ENCODE assay signal across 20 mouse cellular contexts in the genomic region with DNA sequence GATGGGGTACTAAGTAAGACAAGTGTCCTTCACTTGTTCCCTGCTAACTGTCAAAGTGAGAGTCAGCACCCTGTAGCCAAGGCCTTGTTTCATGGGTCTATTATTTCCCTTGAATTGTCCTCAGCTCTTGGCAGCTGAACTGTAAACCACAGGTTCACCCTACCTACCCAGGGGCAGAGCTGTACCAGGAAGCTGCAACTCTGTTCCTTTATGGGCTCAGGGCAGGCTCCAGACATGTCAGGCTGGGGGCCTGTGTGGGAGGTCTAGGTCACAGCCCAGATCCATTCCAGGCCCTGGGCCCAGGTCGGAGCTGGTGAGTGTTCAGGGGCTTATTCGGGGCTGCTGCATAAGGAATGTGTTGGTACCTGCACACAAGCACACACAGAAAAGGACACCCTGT. TPM values are rescaled to one million over a fixed set of nuclear protein-coding genes. Genes with fewer than 3 reads are reported as not detected.
DNase-seq lines count a peak whose midpoint lies in the region; ATAC-seq and TF ChIP-seq lines count a peak whose summit lies in the region.
"Had no signal": no experiment of that assay in that cellular context is flagged by ENCODE, and none has a peak within 500 bp of the region (broad histone marks: within the 10 kb centered on the region; RNA-seq: fewer than 3 reads in every experiment).

No protein-coding gene starts in this region.

- no peaks in the 10 kb centered on the region for H3K36me3 ChIP-seq in lung, embryonic 14.5 days (ENCODE audit: insufficient read depth)
- H3K36me3 ChIP-seq in embryonic facial prominence, embryonic 10.5 days (replicated peaks): no peaks in the 10 kb centered on the region
- H3K36me3 ChIP-seq in intestine, embryonic 14.5 days (ENCODE audit: control insufficient read depth, insufficient read depth, low read length): no peaks in the 10 kb centered on the region
- peaks cover 3% of the 10 kb centered on the region; the same call in 1 of the 2 replicates for H3K36me3 ChIP-seq in stomach, embryonic 14.5 days (ENCODE audit: control insufficient read depth, insufficient read depth, low read length)
- H3K36me3 ChIP-seq: hindbrain, embryonic 12.5 days; liver, embryonic 15.5 days; midbrain, embryonic 12.5 days; neural tube, embryonic 12.5 days had no signal

- no peaks in the 10 kb centered on the region for H3K9me3 ChIP-seq in lung, embryonic 14.5 days (ENCODE audit: low read depth, low read length)
- H3K9me3 ChIP-seq in embryonic facial prominence, embryonic 10.5 days: no peaks in the 10 kb centered on the region
- H3K9me3 ChIP-seq in intestine, embryonic 14.5 days (ENCODE audit: control insufficient read depth, low read length): no peaks in the 10 kb centered on the region
- H3K9me3 ChIP-seq in stomach, embryonic 14.5 days (ENCODE audit: control insufficient read depth, low read depth, low read length): no peaks in the 10 kb centered on the region
- H3K9me3 ChIP-seq: hindbrain, embryonic 12.5 days; liver, embryonic 15.5 days; midbrain, embryonic 12.5 days; neural tube, embryonic 12.5 days had no signal

- WGBS in lung, embryonic 14.5 days: 66% methylated on average over 2 of the region's 2 CpGs
- 75% methylated on average over 2 of the region's 2 CpGs for WGBS in embryonic facial prominence, embryonic 10.5 days
- 28% methylated on average over 2 of the region's 2 CpGs for WGBS in intestine, embryonic 14.5 days
- 50% methylated on average over 2 of the region's 2 CpGs for WGBS in stomach, embryonic 14.5 days

- 0 out of 2 replicates have a peak, but pooled peaks cover 2% of the 10 kb centered on the region for H3K27me3 ChIP-seq in lung, embryonic 14.5 days (ENCODE audit: insufficient read depth, low read length)
- H3K27me3 ChIP-seq in embryonic facial prominence, embryonic 10.5 days (replicated peaks; ENCODE audit: low read depth, poor library complexity, severe bottlenecking): peaks cover 10% of the 10 kb centered on the region
- H3K27me3 ChIP-seq in intestine, embryonic 14.5 days (replicated peaks; ENCODE audit: control insufficient read depth, insufficient read depth, low read length): 0 out of 2 replicates have a peak, but pooled peaks cover 2% of the 10 kb centered on the region
- H3K27me3 ChIP-seq in stomach, embryonic 14.5 days (ENCODE audit: control insufficient read depth, insufficient read depth, low read length): no peaks in the 10 kb centered on the region

- H3K9ac ChIP-seq in lung, embryonic 14.5 days: no peak overlapping the region
- no peak overlapping the region for H3K9ac ChIP-seq in intestine, embryonic 14.5 days (ENCODE audit: low read length)
- H3K9ac ChIP-seq in stomach, embryonic 14.5 days (replicated peaks; ENCODE audit: low read depth, low read length): no peak overlapping the region
- H3K9ac ChIP-seq: hindbrain, embryonic 12.5 days; liver, embryonic 15.5 days; midbrain, embryonic 12.5 days; neural tube, embryonic 12.5 days had no signal

- H3K4me3 ChIP-seq in lung, embryonic 14.5 days (ENCODE audit: low read depth, low read length): no peak overlapping the region
- no peak overlapping the region for H3K4me3 ChIP-seq in embryonic facial prominence, embryonic 10.5 days
- no peak overlapping the region for H3K4me3 ChIP-seq in intestine, embryonic 14.5 days (ENCODE audit: low read depth, low read length)
- no peak overlapping the region for H3K4me3 ChIP-seq in stomach, embryonic 14.5 days (ENCODE audit: low read depth, low read length)
- H3K4me3 ChIP-seq: erythroblast, embryonic 14.5 days; hindbrain, embryonic 12.5 days; liver, embryonic 15.5 days; midbrain, embryonic 12.5 days; neural tube, embryonic 12.5 days had no signal

- TF ChIP-seq CTCF in lung, embryonic 14.5 days (IDR thresholded peaks at IDR 0.05; ENCODE audit: low read depth): no peak

- H3K4me2 ChIP-seq in lung, embryonic 14.5 days: no peak overlapping the region
- no peak overlapping the region for H3K4me2 ChIP-seq in intestine, embryonic 14.5 days (ENCODE audit: low read length)
- H3K4me2 ChIP-seq in stomach, embryonic 14.5 days (replicated peaks; ENCODE audit: low read depth, low read length): no peak overlapping the region
- H3K4me2 ChIP-seq: hindbrain, embryonic 12.5 days; liver, embryonic 15.5 days; midbrain, embryonic 12.5 days; neural tube, embryonic 12.5 days had no signal

- no peak for DNase-seq in lung, embryonic 14.5 days
- no peak for DNase-seq in lung, postnatal 36 days
- no peak for DNase-seq in embryonic facial prominence, embryonic 10.5 days (ENCODE audit: low spot score)
- DNase-seq in intestine, embryonic 14.5 days (ENCODE audit: low spot score): no peak
- DNase-seq in cerebellum, adult 9-10 months: no peak
- no peak for DNase-seq in urinary bladder, postnatal 4 days (ENCODE audit: low spot score in 2 of 2)
- DNase-seq: adrenal gland, postnatal 25 days; cerebellum, adult 11-12 months; cerebellum, postnatal 36 days; gastrocnemius, postnatal 25 days; heart, postnatal 10 days had no signal

- H3K27ac ChIP-seq in lung, embryonic 14.5 days (ENCODE audit: low read depth): peak overlapping the region; percentile 42
- H3K27ac ChIP-seq in embryonic facial prominence, embryonic 10.5 days (replicated peaks): peak overlapping the region; percentile 40
- peak overlapping the region; percentile 58 for H3K27ac ChIP-seq in intestine, embryonic 14.5 days (ENCODE audit: low read depth)
- H3K27ac ChIP-seq in stomach, embryonic 14.5 days (ENCODE audit: low read length): peak overlapping the region; percentile 71
- H3K27ac ChIP-seq: hindbrain, embryonic 12.5 days; liver, embryonic 15.5 days; midbrain, embryonic 12.5 days; neural tube, embryonic 12.5 days had no signal

- ATAC-seq in lung, embryonic 14.5 days (ENCODE audit: insufficient read depth): no peak
- peak; percentile 52 for ATAC-seq in intestine, embryonic 14.5 days (replicated peaks; ENCODE audit: low FRiP score, low TSS enrichment, low read depth)
- ATAC-seq in stomach, embryonic 14.5 days (ENCODE audit: insufficient number of reproducible peaks, insufficient read depth, low FRiP score, low read depth): no peak
- ATAC-seq: forebrain, embryonic 14.5 days; inflammation-experienced regulatory T-cells, adult 6 months had no signal

- peaks cover 10% of the 10 kb centered on the region; the same call in 1 of the 2 replicates for H3K4me1 ChIP-seq in lung, embryonic 14.5 days (ENCODE audit: insufficient read depth)
- H3K4me1 ChIP-seq in embryonic facial prominence, embryonic 10.5 days: peaks cover 50% of the 10 kb centered on the region
- 0 out of 2 replicates have a peak, but pooled peaks cover 11% of the 10 kb centered on the region for H3K4me1 ChIP-seq in intestine, embryonic 14.5 days (replicated peaks; ENCODE audit: control insufficient read depth, insufficient read depth, low read length)
- peaks cover 13% of the 10 kb centered on the region; the same call in 1 of the 2 replicates for H3K4me1 ChIP-seq in stomach, embryonic 14.5 days (ENCODE audit: control insufficient read depth, insufficient read depth, low read length)
- H3K4me1 ChIP-seq: liver, embryonic 15.5 days had no signal

RNA-seq across cellular contexts. Expression of a gene that starts 3.7 kb away (rescaled TPM):
- 3.9 and 4.4 TPM in 2 replicates for polyA plus RNA-seq in lung, embryonic 14.5 days (2014; fragmentation: Nextera tagmentation; extraction: Ambion mirVana)
- polyA plus RNA-seq in embryonic facial prominence, embryonic 10.5 days (2016; fragmentation: Nextera tagmentation; extraction: Ambion mirVana): 2.8 and 8.6 TPM in 2 replicates
- 1.3 TPM in 2 replicates for polyA plus RNA-seq in intestine, embryonic 14.5 days (2014; fragmentation: Nextera tagmentation; extraction: Ambion mirVana)
- 215 and 241 TPM in 2 replicates for polyA plus RNA-seq in stomach, embryonic 14.5 days (2014; fragmentation: Nextera tagmentation; extraction: Ambion mirVana)
- polyA plus RNA-seq: inflammation-experienced regulatory T-cells, adult 6 months had no signal

RNA-seq across cellular contexts. Expression of a gene that starts 9.1 kb away (rescaled TPM):
- polyA plus RNA-seq in lung, embryonic 14.5 days (2014; fragmentation: Nextera tagmentation; extraction: Ambion mirVana): 86.7 and 91.0 TPM in 2 replicates
- polyA plus RNA-seq in embryonic facial prominence, embryonic 10.5 days (2016; fragmentation: Nextera tagmentation; extraction: Ambion mirVana): 16.1 and 18.2 TPM in 2 replicates
- polyA plus RNA-seq in intestine, embryonic 14.5 days (2014; fragmentation: Nextera tagmentation; extraction: Ambion mirVana): 359 and 374 TPM in 2 replicates
- 387 and 441 TPM in 2 replicates for polyA plus RNA-seq in stomach, embryonic 14.5 days (2014; fragmentation: Nextera tagmentation; extraction: Ambion mirVana)
- polyA plus RNA-seq: erythroblast, embryonic 14.5 days; inflammation-experienced regulatory T-cells, adult 6 months had no signal

RNA-seq across cellular contexts. Expression of a gene that starts 18.0 kb away (rescaled TPM):
- polyA plus RNA-seq in lung, embryonic 14.5 days (2014; fragmentation: Nextera tagmentation; extraction: Ambion mirVana): 0.27 TPM in 1 of 2 replicates, not detected in the other
- polyA plus RNA-seq in embryonic facial prominence, embryonic 10.5 days (2016; fragmentation: Nextera tagmentation; extraction: Ambion mirVana): not detected in 2 replicates
- polyA plus RNA-seq in intestine, embryonic 14.5 days (2014; fragmentation: Nextera tagmentation; extraction: Ambion mirVana): 0.11 TPM in 1 of 2 replicates, not detected in the other
- polyA plus RNA-seq in stomach, embryonic 14.5 days (2014; fragmentation: Nextera tagmentation; extraction: Ambion mirVana): 76.1 and 140 TPM in 2 replicates
- polyA plus RNA-seq: erythroblast, embryonic 14.5 days; forebrain, embryonic 14.5 days; hindbrain, embryonic 12.5 days; inflammation-experienced regulatory T-cells, adult 6 months; liver, embryonic 15.5 days; midbrain, embryonic 12.5 days had no signal

RNA-seq across cellular contexts. Expression of a gene that starts 34.0 kb away (rescaled TPM):
- 0.11 TPM in 1 of 2 replicates, not detected in the other for polyA plus RNA-seq in lung, embryonic 14.5 days (2014; fragmentation: Nextera tagmentation; extraction: Ambion mirVana)
- 0.09 TPM in 1 of 2 replicates, not detected in the other for polyA plus RNA-seq in embryonic facial prominence, embryonic 10.5 days (2016; fragmentation: Nextera tagmentation; extraction: Ambion mirVana)
- 0.11 and 0.13 TPM in 2 replicates for polyA plus RNA-seq in intestine, embryonic 14.5 days (2014; fragmentation: Nextera tagmentation; extraction: Ambion mirVana)
- 0.29 and 0.35 TPM in 2 replicates for polyA plus RNA-seq in stomach, embryonic 14.5 days (2014; fragmentation: Nextera tagmentation; extraction: Ambion mirVana)
- polyA plus RNA-seq: erythroblast, embryonic 14.5 days; forebrain, embryonic 14.5 days; hindbrain, embryonic 12.5 days; inflammation-experienced regulatory T-cells, adult 6 months; liver, embryonic 15.5 days; midbrain, embryonic 12.5 days; neural tube, embryonic 12.5 days had no signal

RNA-seq across cellular contexts. Expression of a gene that starts 43.4 kb away (rescaled TPM):
- not detected in 2 replicates for polyA plus RNA-seq in lung, embryonic 14.5 days (2014; fragmentation: Nextera tagmentation; extraction: Ambion mirVana)
- not detected in 2 replicates for polyA plus RNA-seq in embryonic facial prominence, embryonic 10.5 days (2016; fragmentation: Nextera tagmentation; extraction: Ambion mirVana)
- not detected in 2 replicates for polyA plus RNA-seq in intestine, embryonic 14.5 days (2014; fragmentation: Nextera tagmentation; extraction: Ambion mirVana)
- polyA plus RNA-seq in stomach, embryonic 14.5 days (2014; fragmentation: Nextera tagmentation; extraction: Ambion mirVana): not detected in 2 replicates
- polyA plus RNA-seq: erythroblast, embryonic 14.5 days; forebrain, embryonic 14.5 days; hindbrain, embryonic 12.5 days; inflammation-experienced regulatory T-cells, adult 6 months; kidney, embryonic 16.5 days; liver, embryonic 15.5 days; midbrain, embryonic 12.5 days; neural tube, embryonic 12.5 days had no signal

Comparison
In these comparisons a context has a peak if more than half of its experiments do, and no peak if none do; other contexts are left out.
1. RNA of a gene that starts 3.7 kb away (polyA plus RNA-seq): 215 to 241 TPM in stomach, embryonic 14.5 days; 2.8 to 8.6 TPM in embryonic facial prominence, embryonic 10.5 days, 3.9 to 4.4 TPM in lung, embryonic 14.5 days and 1.3 TPM in intestine, embryonic 14.5 days; every median in the first group is over 10 times any median in the second.
2. RNA of a gene that starts 18.0 kb away (polyA plus RNA-seq): 76.1 to 140 TPM in stomach, embryonic 14.5 days; 0.11 TPM in intestine, embryonic 14.5 days, 0.27 TPM in lung, embryonic 14.5 days and not detected in embryonic facial prominence, embryonic 10.5 days; every median in the first group is over 10 times any median in the second.
3. Peak in every context shown above with its lines, with median percentiles within 50 percentile points of each other: H3K27ac ChIP-seq.